Comparison of ENCODE assay signal across 8 mouse cellular contexts in the genomic region with DNA sequence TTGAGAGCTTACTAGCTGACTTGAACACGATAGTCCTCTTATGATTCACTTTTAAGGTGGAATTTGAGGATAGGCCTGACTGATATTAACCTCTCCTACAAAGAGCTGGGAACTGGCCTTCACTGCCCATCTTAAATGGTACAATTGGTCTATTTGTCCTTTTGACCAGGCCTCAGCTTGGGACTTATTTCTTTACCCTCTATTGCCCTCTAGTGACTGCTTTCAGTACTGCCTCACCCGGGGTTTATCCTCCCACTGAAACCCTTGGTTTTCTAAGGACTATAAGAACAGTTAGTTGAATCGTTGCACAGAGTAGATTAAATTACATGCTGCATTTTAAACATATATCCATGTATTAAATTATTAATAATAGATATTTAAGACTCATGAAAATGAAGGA. TPM values are rescaled to one million over a fixed set of nuclear protein-coding genes. Genes with fewer than 3 reads are reported as not detected.
DNase-seq lines count a peak whose midpoint lies in the region; ATAC-seq lines count a peak whose summit lies in the region.

No protein-coding gene starts in this region.

- no peak overlapping the region for H3K4me3 ChIP-seq in limb, embryonic 11.5 days (ENCODE audit: low read depth, low read length)

- no peak overlapping the region for H3K9ac ChIP-seq in limb, embryonic 11.5 days (ENCODE audit: low read length)

- peak; percentile 54 for ATAC-seq in activated CD4-positive, CD25-positive, alpha-beta regulatory T cell, adult 4 months
- peak; percentile 85 for ATAC-seq in granulocyte monocyte progenitor cell, adult 5-6 weeks (replicated peaks; ENCODE audit: poor library complexity, severe bottlenecking)
- peak; percentile 40; the same call in 1 of the 2 replicates for ATAC-seq in limb, embryonic 11.5 days (ENCODE audit: insufficient number of reproducible peaks, low FRiP score, low TSS enrichment, low read depth)

- no peaks in the 10 kb centered on the region for H3K9me3 ChIP-seq in limb, embryonic 11.5 days (ENCODE audit: control insufficient read depth, low read length)

- peak; percentile 94 for DNase-seq in 3T3-L1 (ENCODE audit: low read depth, low spot score)
- DNase-seq in embryo, embryonic 10 days (ENCODE audit: low spot score), result peak; percentile 79
- DNase-seq in kidney, adult 9 months, result peak; percentile 85
- DNase-seq in limb, embryonic 11.5 days (ENCODE audit: low spot score), result peak; percentile 88
- peak; percentile 5 to 39 for DNase-seq in natural killer cell, adult 2 months (ENCODE audit: low spot score in 2 of 2)
- peak; percentile 40 for DNase-seq in testis, postnatal 14 days (ENCODE audit: low spot score)

- H3K36me3 ChIP-seq in limb, embryonic 11.5 days (ENCODE audit: control insufficient read depth, insufficient read depth, low read length), result no peaks in the 10 kb centered on the region

- 28% methylated on average over 3 of the region's 3 CpGs for WGBS in limb, embryonic 11.5 days

- H3K27ac ChIP-seq in limb, embryonic 11.5 days (replicated peaks; ENCODE audit: low read depth, low read length), result no peak overlapping the region

- H3K27me3 ChIP-seq in limb, embryonic 11.5 days (ENCODE audit: control insufficient read depth, insufficient read depth, low read length), result no peaks in the 10 kb centered on the region

- no peaks in the 10 kb centered on the region for H3K4me1 ChIP-seq in limb, embryonic 11.5 days (ENCODE audit: control insufficient read depth, insufficient read depth, low read length)

- H3K4me2 ChIP-seq in limb, embryonic 11.5 days (ENCODE audit: low read depth, severe bottlenecking), result no peak overlapping the region

RNA-seq across cellular contexts. Expression of gene Arsj, which starts 39.4 kb away (rescaled TPM):
- not detected for polyA plus RNA-seq in activated CD4-positive, CD25-positive, alpha-beta regulatory T cell, adult 4 months (2017; shearing (Covaris generic))
- total RNA-seq in granulocyte monocyte progenitor cell, adult 5-6 weeks (2014; fragmentation: Nextera tagmentation), result not detected in 2 replicates
- not detected in 2 replicates for total RNA-seq in granulocyte monocyte progenitor cell, adult 5-6 weeks (2017)
- 1.2 and 1.8 TPM in 2 replicates for polyA plus RNA-seq in limb, embryonic 11.5 days (2014; fragmentation: Nextera tagmentation; extraction: Ambion mirVana)

Comparison
In these comparisons a context has a peak if more than half of its experiments do, and no peak if none do; other contexts are left out.
1. DNase-seq: peak in every context shown above with its lines; median percentile 94 in 3T3-L1; 88 in limb, embryonic 11.5 days; 85 in kidney, adult 9 months; 79 in embryo, embryonic 10 days; 40 in testis, postnatal 14 days; 22 in natural killer cell, adult 2 months.